Mouse (Mus musculus): Measurements from ENCODE around the gene Pla2g2e. TPM values are rescaled to one million over a fixed set of nuclear protein-coding genes. Genes with fewer than 3 reads are reported as not detected.

The Pla2g2e gene
- polyA plus RNA-seq, 1 experiment from 2014 or later: not detected

DNA sequence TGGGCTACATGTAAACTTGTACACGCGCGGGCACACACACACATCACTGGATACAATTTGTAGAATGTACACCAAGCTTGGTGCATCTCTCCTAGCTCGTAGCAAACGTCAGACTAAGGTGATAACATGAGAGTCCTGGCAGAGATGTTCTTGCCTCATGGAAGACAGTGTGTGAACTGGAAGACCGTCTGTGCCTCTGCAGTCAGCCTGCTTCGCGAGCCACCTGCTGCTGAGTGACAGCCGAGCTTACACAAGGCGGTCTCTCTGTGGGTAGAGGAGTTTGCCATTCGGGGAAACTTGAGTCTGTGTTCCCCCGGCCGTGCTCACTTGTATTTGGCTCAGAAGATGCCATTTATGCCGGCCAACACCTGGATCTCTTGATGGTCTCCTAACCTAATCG lies 19.3 kb upstream of the Pla2g2e start:
- Histone ChIP-seq H3K9ac (replicated peaks; ENCODE audit: low read depth, low read length) (no peak overlapping the region), H3K4me2 (replicated peaks; ENCODE audit: low read depth, low read length) (no peak overlapping the region), H3K4me3 (ENCODE audit: low read depth, low read length) (no peak overlapping the region), H3K9me3 (ENCODE audit: control insufficient read depth, low read depth, low read length) (no peaks in the 10 kb centered on the region), H3K27me3 (ENCODE audit: control insufficient read depth, insufficient read depth, low read length) (no peaks in the 10 kb centered on the region), H3K36me3 (ENCODE audit: control insufficient read depth, insufficient read depth, low read length) (no peaks in the 10 kb centered on the region), H3K4me1 (ENCODE audit: control insufficient read depth, insufficient read depth, low read length) (no peaks in the 10 kb centered on the region), H3K27ac (ENCODE audit: low read length) (no peak overlapping the region)
- WGBS: 85% methylated on average over 15 of the region's 15 CpGs
- ATAC-seq (ENCODE audit: insufficient number of reproducible peaks, insufficient read depth, low FRiP score, low read depth): no peak

- H3K4me1 ChIP-seq (ENCODE audit: control insufficient read depth, insufficient read depth, low read length): no peaks in the 10 kb centered on the region
- no peak for ATAC-seq (ENCODE audit: insufficient number of reproducible peaks, insufficient read depth, low FRiP score, low read depth)
- no peak overlapping the region for H3K4me3 ChIP-seq (ENCODE audit: low read depth, low read length)
- no peak overlapping the region for H3K27ac ChIP-seq (ENCODE audit: low read length)
- WGBS: 24% methylated on average over 9 of the region's 9 CpGs
- H3K27me3 ChIP-seq (ENCODE audit: control insufficient read depth, insufficient read depth, low read length): no peaks in the 10 kb centered on the region
- no peaks in the 10 kb centered on the region for H3K36me3 ChIP-seq (ENCODE audit: control insufficient read depth, insufficient read depth, low read length)
- H3K4me2 ChIP-seq (replicated peaks; ENCODE audit: low read depth, low read length): peak overlapping the region; percentile 31; the same call in 1 of the 2 replicates
- H3K9ac ChIP-seq (replicated peaks; ENCODE audit: low read depth, low read length): no peak overlapping the region
- H3K9me3 ChIP-seq (ENCODE audit: control insufficient read depth, low read depth, low read length): no peaks in the 10 kb centered on the region
Measured at GRCm38 (mm10) chr4:138859245-138859644, 18.5 kb upstream of the Pla2g2e start.

DNA sequence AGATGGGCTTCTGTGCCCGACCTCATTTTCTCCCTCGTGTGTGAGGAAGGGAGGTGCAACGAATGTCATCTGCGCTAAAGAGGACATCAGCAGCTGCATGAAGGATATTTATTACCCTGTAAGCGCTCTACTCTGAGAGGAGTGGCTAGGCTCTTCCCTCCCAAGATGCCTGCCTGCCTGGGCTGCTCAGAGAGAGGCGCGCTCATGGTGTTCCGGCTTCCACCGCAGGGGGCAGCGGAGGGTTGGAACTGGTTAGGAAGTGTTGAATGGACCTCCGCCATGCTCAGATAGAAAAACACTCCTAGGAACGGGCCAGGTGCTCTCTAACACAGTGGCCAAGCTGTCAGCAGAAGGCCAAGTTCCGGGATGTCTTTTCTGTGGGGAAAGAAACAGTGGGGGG lies 18.0 kb upstream of the Pla2g2e start:
- H3K4me3 ChIP-seq (ENCODE audit: low read depth, low read length): no peak overlapping the region

GRCm38 (mm10) chr4:138863344-138863998 lies 14.3 kb upstream of the Pla2g2e start, which contains the start of gene Pla2g5:
TSS of gene Pla2g5 (minus strand) at chr4:138863482.
- H3K9me3 ChIP-seq (ENCODE audit: control insufficient read depth, low read depth, low read length): no peaks in the 10 kb centered on the region
- 70% methylated on average over 10 of the region's 10 CpGs for WGBS
- no peaks in the 10 kb centered on the region for H3K4me1 ChIP-seq (ENCODE audit: control insufficient read depth, insufficient read depth, low read length)
- H3K9ac ChIP-seq (replicated peaks; ENCODE audit: low read depth, low read length): no peak within 1 kb of the TSS
- no peak within 1 kb of the TSS for H3K27ac ChIP-seq (ENCODE audit: low read length)
- H3K27me3 ChIP-seq (ENCODE audit: control insufficient read depth, insufficient read depth, low read length): no peaks in the 10 kb centered on the region
- no peak for ATAC-seq (ENCODE audit: insufficient number of reproducible peaks, insufficient read depth, low FRiP score, low read depth)
- no peaks in the 10 kb centered on the region for H3K36me3 ChIP-seq (ENCODE audit: control insufficient read depth, insufficient read depth, low read length)
- H3K4me2 ChIP-seq (replicated peaks; ENCODE audit: low read depth, low read length): no peak within 1 kb of the TSS
- no peak within 1 kb of the TSS for H3K4me3 ChIP-seq (ENCODE audit: low read depth, low read length)

More for the DNA sequence above, 18.0 kb upstream of the Pla2g2e start:
- H3K4me1 ChIP-seq (ENCODE audit: control insufficient read depth, insufficient read depth, low read length): no peaks in the 10 kb centered on the region
- no peaks in the 10 kb centered on the region for H3K9me3 ChIP-seq (ENCODE audit: control insufficient read depth, low read depth, low read length)
- peak; percentile 33; the same call in 1 of the 2 replicates for ATAC-seq (ENCODE audit: insufficient number of reproducible peaks, insufficient read depth, low FRiP score, low read depth)
- 4% methylated on average over 13 of the region's 13 CpGs for WGBS
- H3K27me3 ChIP-seq (ENCODE audit: control insufficient read depth, insufficient read depth, low read length): no peaks in the 10 kb centered on the region
- no peaks in the 10 kb centered on the region for H3K36me3 ChIP-seq (ENCODE audit: control insufficient read depth, insufficient read depth, low read length)
- peak overlapping the region; percentile 31; the same call in 1 of the 2 replicates for H3K4me2 ChIP-seq (replicated peaks; ENCODE audit: low read depth, low read length)
- no peak overlapping the region for H3K27ac ChIP-seq (ENCODE audit: low read length)
- H3K9ac ChIP-seq (replicated peaks; ENCODE audit: low read depth, low read length): 0 out of 2 replicates have a peak overlapping the region, but pooled peaks have one; percentile 6

DNA sequence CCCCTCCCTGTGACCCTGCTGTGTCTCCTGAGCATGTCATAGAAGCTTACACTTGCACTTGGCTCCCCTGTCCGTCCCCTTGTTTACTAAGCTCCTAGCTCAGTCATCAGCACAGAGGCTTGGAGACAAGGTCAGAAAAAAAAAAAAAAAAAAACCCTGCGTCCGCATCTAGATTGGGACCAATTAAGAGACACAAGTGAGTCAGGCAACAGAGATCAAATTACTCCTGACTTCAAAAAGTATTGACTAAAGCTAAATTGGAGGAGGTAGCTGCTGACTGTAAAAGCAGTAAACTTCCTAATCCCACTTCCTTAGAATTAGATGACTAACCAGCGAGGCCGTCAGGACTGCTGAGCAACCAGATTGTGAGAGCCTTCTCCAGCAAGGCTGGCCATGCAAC lies 12.7 kb upstream of the Pla2g2e start:
- no peak overlapping the region for H3K27ac ChIP-seq (ENCODE audit: low read length)
- H3K4me3 ChIP-seq (ENCODE audit: low read depth, low read length): no peak overlapping the region
- no peaks in the 10 kb centered on the region for H3K27me3 ChIP-seq (ENCODE audit: control insufficient read depth, insufficient read depth, low read length)
- no peak for ATAC-seq (ENCODE audit: insufficient number of reproducible peaks, insufficient read depth, low FRiP score, low read depth)
- H3K4me2 ChIP-seq (replicated peaks; ENCODE audit: low read depth, low read length): no peak overlapping the region
- no peaks in the 10 kb centered on the region for H3K36me3 ChIP-seq (ENCODE audit: control insufficient read depth, insufficient read depth, low read length)
- no peaks in the 10 kb centered on the region for H3K4me1 ChIP-seq (ENCODE audit: control insufficient read depth, insufficient read depth, low read length)
- H3K9ac ChIP-seq (replicated peaks; ENCODE audit: low read depth, low read length): no peak overlapping the region
- WGBS: 50% methylated on average over 5 of the region's 5 CpGs
- no peaks in the 10 kb centered on the region for H3K9me3 ChIP-seq (ENCODE audit: control insufficient read depth, low read depth, low read length)

DNA sequence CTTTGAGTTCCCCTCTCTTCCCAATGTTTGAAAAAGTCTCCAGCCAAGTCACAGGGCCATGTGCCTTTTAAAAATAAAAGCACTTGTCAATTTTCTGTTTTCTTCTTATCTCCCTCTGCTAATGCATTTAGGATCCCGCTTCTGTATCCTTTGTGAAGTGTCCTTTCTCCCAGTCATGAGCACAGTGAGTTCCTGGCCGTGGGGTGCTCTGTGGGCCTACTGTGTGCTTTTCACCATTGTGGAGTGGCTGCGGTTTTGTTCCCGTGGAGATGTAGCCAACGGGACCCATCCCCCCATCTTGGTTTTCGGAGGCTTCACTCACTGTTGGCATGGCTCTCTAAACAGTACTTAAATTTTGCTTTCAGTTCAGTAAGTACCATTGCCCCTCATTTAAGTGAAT lies 11.8 kb upstream of the Pla2g2e start:
- H3K4me2 ChIP-seq (replicated peaks; ENCODE audit: low read depth, low read length): no peak overlapping the region
- no peak overlapping the region for H3K9ac ChIP-seq (replicated peaks; ENCODE audit: low read depth, low read length)
- H3K4me3 ChIP-seq (ENCODE audit: low read depth, low read length): no peak overlapping the region
- no peaks in the 10 kb centered on the region for H3K36me3 ChIP-seq (ENCODE audit: control insufficient read depth, insufficient read depth, low read length)
- WGBS: 69% methylated on average over 6 of the region's 6 CpGs
- no peak overlapping the region for H3K27ac ChIP-seq (ENCODE audit: low read length)
- no peak for ATAC-seq (ENCODE audit: insufficient number of reproducible peaks, insufficient read depth, low FRiP score, low read depth)
- no peaks in the 10 kb centered on the region for H3K27me3 ChIP-seq (ENCODE audit: control insufficient read depth, insufficient read depth, low read length)
- no peaks in the 10 kb centered on the region for H3K9me3 ChIP-seq (ENCODE audit: control insufficient read depth, low read depth, low read length)
- no peaks in the 10 kb centered on the region for H3K4me1 ChIP-seq (ENCODE audit: control insufficient read depth, insufficient read depth, low read length)

- H3K9me3 ChIP-seq (ENCODE audit: control insufficient read depth, low read depth, low read length): no peaks in the 10 kb centered on the region
- no peak overlapping the region for H3K4me2 ChIP-seq (replicated peaks; ENCODE audit: low read depth, low read length)
- H3K9ac ChIP-seq (replicated peaks; ENCODE audit: low read depth, low read length): no peak overlapping the region
- WGBS: 11% methylated on average over 7 of the region's 7 CpGs
- no peak overlapping the region for H3K4me3 ChIP-seq (ENCODE audit: low read depth, low read length)
- no peak for ATAC-seq (ENCODE audit: insufficient number of reproducible peaks, insufficient read depth, low FRiP score, low read depth)
- H3K4me1 ChIP-seq (ENCODE audit: control insufficient read depth, insufficient read depth, low read length): no peaks in the 10 kb centered on the region
- no peak overlapping the region for H3K27ac ChIP-seq (ENCODE audit: low read length)
- H3K36me3 ChIP-seq (ENCODE audit: control insufficient read depth, insufficient read depth, low read length): no peaks in the 10 kb centered on the region
- no peaks in the 10 kb centered on the region for H3K27me3 ChIP-seq (ENCODE audit: control insufficient read depth, insufficient read depth, low read length)
Measured at GRCm38 (mm10) chr4:138866413-138866812, 11.3 kb upstream of the Pla2g2e start.

DNA sequence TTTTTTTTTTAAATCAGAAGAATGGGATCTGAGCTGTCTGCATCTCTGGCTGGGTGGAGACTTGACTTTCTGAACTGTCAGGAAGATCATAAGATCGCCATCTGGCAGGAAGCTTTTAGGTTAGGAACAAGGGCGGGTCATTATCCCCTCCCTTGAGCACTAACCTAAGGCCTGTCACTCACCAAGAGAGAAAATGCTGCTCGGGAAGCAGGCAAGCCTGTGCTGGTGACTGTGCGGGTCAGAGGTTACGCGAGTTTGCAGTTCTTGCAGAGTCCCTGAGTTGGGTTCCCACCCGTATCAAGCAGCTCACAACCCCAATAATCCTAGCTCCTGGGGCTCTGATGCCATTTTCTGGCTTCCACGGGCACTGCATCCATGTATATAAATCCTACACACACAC lies 9.1 kb upstream of the Pla2g2e start:
- H3K36me3 ChIP-seq (ENCODE audit: control insufficient read depth, insufficient read depth, low read length): no peaks in the 10 kb centered on the region
- H3K9ac ChIP-seq (replicated peaks; ENCODE audit: low read depth, low read length): no peak overlapping the region
- 54% methylated on average over 8 of the region's 8 CpGs for WGBS
- no peak overlapping the region for H3K4me2 ChIP-seq (replicated peaks; ENCODE audit: low read depth, low read length)
- H3K9me3 ChIP-seq (ENCODE audit: control insufficient read depth, low read depth, low read length): 0 out of 2 replicates have a peak, but pooled peaks cover 3% of the 10 kb centered on the region
- H3K4me3 ChIP-seq (ENCODE audit: low read depth, low read length): no peak overlapping the region
- no peaks in the 10 kb centered on the region for H3K4me1 ChIP-seq (ENCODE audit: control insufficient read depth, insufficient read depth, low read length)
- no peaks in the 10 kb centered on the region for H3K27me3 ChIP-seq (ENCODE audit: control insufficient read depth, insufficient read depth, low read length)
- no peak overlapping the region for H3K27ac ChIP-seq (ENCODE audit: low read length)
- no peak for ATAC-seq (ENCODE audit: insufficient number of reproducible peaks, insufficient read depth, low FRiP score, low read depth)

GRCm38 (mm10) chr4:138873864-138874263 lies 3.9 kb upstream of the Pla2g2e start, which contains the start of gene Gm13030:
TSS of gene Gm13030 (minus strand) at chr4:138873964.
- 0 out of 2 replicates have a peak, but pooled peaks cover 3% of the 10 kb centered on the region for H3K9me3 ChIP-seq (ENCODE audit: control insufficient read depth, low read depth, low read length)
- H3K27ac ChIP-seq (ENCODE audit: low read length): no peak within 1 kb of the TSS
- H3K36me3 ChIP-seq (ENCODE audit: control insufficient read depth, insufficient read depth, low read length): no peaks in the 10 kb centered on the region
- no peak within 1 kb of the TSS for H3K4me2 ChIP-seq (replicated peaks; ENCODE audit: low read depth, low read length)
- ATAC-seq (ENCODE audit: insufficient number of reproducible peaks, insufficient read depth, low FRiP score, low read depth): no peak
- 72% methylated on average over 6 of the region's 6 CpGs for WGBS
- H3K4me3 ChIP-seq (ENCODE audit: low read depth, low read length): no peak within 1 kb of the TSS
- H3K27me3 ChIP-seq (ENCODE audit: control insufficient read depth, insufficient read depth, low read length): no peaks in the 10 kb centered on the region
- no peak within 1 kb of the TSS for H3K9ac ChIP-seq (replicated peaks; ENCODE audit: low read depth, low read length)
- H3K4me1 ChIP-seq (ENCODE audit: control insufficient read depth, insufficient read depth, low read length): no peaks in the 10 kb centered on the region

Measured in stomach, embryonic 14.5 days (tissue).